21 mouse cellular contexts compared by ENCODE assay signal in genomic region chr1:133019312-133019711, GRCm38 (mm10). TPM values are rescaled to one million over a fixed set of nuclear protein-coding genes. Genes with fewer than 3 reads are reported as not detected.
A peak's percentile ranks its signal among the peaks of the same experiment; 100 is the strongest.
DNase-seq lines count a peak whose midpoint lies in the region; ATAC-seq and TF ChIP-seq lines count a peak whose summit lies in the region.
"Had no signal": no experiment of that assay in that cellular context is flagged by ENCODE, and none has a peak within 500 bp of the region (broad histone marks: within the 10 kb centered on the region; RNA-seq: fewer than 3 reads in every experiment).

No protein-coding gene starts in this region.

- ATAC-seq in heart, embryonic 13.5 days (ENCODE audit: extremely low read depth, insufficient number of reproducible peaks, low FRiP score, low TSS enrichment): no peak
- ATAC-seq: activated CD4-positive, CD25-positive, alpha-beta regulatory T cell, adult 4 months; hindbrain, postnatal 0 days had no signal

- no peak for TF ChIP-seq CTCF in bone marrow macrophage, adult 2 months (IDR thresholded peaks at IDR 0.05; ENCODE audit: low read depth, low read length)

- no peak for DNase-seq in heart, adult 8-10 months (ENCODE audit: low spot score)
- peak; percentile 15 to 33 for DNase-seq in urinary bladder, postnatal 36 days (ENCODE audit: low spot score in 2 of 2)
- DNase-seq in urinary bladder, postnatal 4 days (ENCODE audit: low spot score in 2 of 2): no peak
- DNase-seq in lung, postnatal 14 days: no peak
- DNase-seq in spleen, postnatal 10 days (ENCODE audit: low spot score in 2 of 2): no peak
- DNase-seq: adrenal gland, postnatal 25 days; B cell, adult 2 months; cerebellum, adult 8-10 months; gastrocnemius, postnatal 14 days; heart, postnatal 4 days; kidney, adult 18-20 months; kidney, postnatal 10 days had no signal

- no peaks in the 10 kb centered on the region for H3K27me3 ChIP-seq in heart, embryonic 13.5 days (replicated peaks)
- H3K27me3 ChIP-seq in myocyte (ENCODE audit: control insufficient read depth, insufficient read depth, insufficient read length): no peaks in the 10 kb centered on the region
- H3K27me3 ChIP-seq: embryonic facial prominence, embryonic 13.5 days; heart, embryonic 12.5 days; limb, embryonic 13.5 days; neural tube, embryonic 12.5 days had no signal

- H3ac ChIP-seq in myocyte (ENCODE audit: control insufficient read depth, insufficient read length): no peak overlapping the region

- peaks cover 98% of the 10 kb centered on the region for H3K79me2 ChIP-seq in myocyte (ENCODE audit: control insufficient read depth, insufficient read depth)

- H3K9ac ChIP-seq in heart, embryonic 13.5 days: 0 out of 2 replicates have a peak overlapping the region, but pooled peaks have one; percentile 10
- H3K9ac ChIP-seq: embryonic facial prominence, embryonic 13.5 days; heart, embryonic 12.5 days; limb, embryonic 13.5 days; neural tube, embryonic 12.5 days had no signal

- H3K9me3 ChIP-seq in heart, embryonic 13.5 days: no peaks in the 10 kb centered on the region
- H3K9me3 ChIP-seq: embryonic facial prominence, embryonic 13.5 days; heart, embryonic 12.5 days; limb, embryonic 13.5 days; neural tube, embryonic 12.5 days had no signal

- H3K36me3 ChIP-seq in heart, embryonic 13.5 days: peaks cover 52% of the 10 kb centered on the region
- H3K36me3 ChIP-seq in myocyte (ENCODE audit: control insufficient read depth, insufficient read depth): peaks cover 33% of the 10 kb centered on the region

- no peak overlapping the region for H3K4me2 ChIP-seq in heart, embryonic 13.5 days
- peak overlapping the region; percentile 35 for H3K4me2 ChIP-seq in myocyte (ENCODE audit: low read depth)
- H3K4me2 ChIP-seq: embryonic facial prominence, embryonic 13.5 days; heart, embryonic 12.5 days; limb, embryonic 13.5 days; neural tube, embryonic 12.5 days had no signal

- H3K4me1 ChIP-seq in heart, embryonic 13.5 days: peaks cover 22% of the 10 kb centered on the region
- peaks cover 15% of the 10 kb centered on the region for H3K4me1 ChIP-seq in bone marrow macrophage, adult 2 months (ENCODE audit: control insufficient read depth, insufficient read depth, low read length)

- TF ChIP-seq POLR2A in bone marrow macrophage, adult 2 months (IDR thresholded peaks at IDR 0.05; ENCODE audit: borderline replicate concordance, low read depth, low read length): no peak
- TF ChIP-seq POLR2A in myocyte (IDR thresholded peaks at IDR 0.05; ENCODE audit: insufficient read length, low read depth): no peak

- H3K27ac ChIP-seq in heart, embryonic 13.5 days (replicated peaks): no peak overlapping the region
- H3K27ac ChIP-seq in bone marrow macrophage, adult 2 months (ENCODE audit: insufficient read depth, low read depth, low read length): peak overlapping the region; percentile 90
- H3K27ac ChIP-seq: hindbrain, postnatal 0 days; limb, embryonic 13.5 days; neural tube, embryonic 12.5 days had no signal

- H3K4me3 ChIP-seq in heart, embryonic 13.5 days: no peak overlapping the region
- no peak overlapping the region for H3K4me3 ChIP-seq in bone marrow macrophage, adult 2 months (ENCODE audit: insufficient read depth, low read length)
- H3K4me3 ChIP-seq in myocyte: no peak overlapping the region
- H3K4me3 ChIP-seq: embryonic facial prominence, embryonic 13.5 days; heart, embryonic 12.5 days; limb, embryonic 13.5 days; neural tube, embryonic 12.5 days had no signal

TF ChIP-seq in myocyte, 11 proteins besides CTCF, POLR2A, EP300 and RAD21:
- TF ChIP-seq E2F4 (IDR thresholded peaks at IDR 0.05; ENCODE audit: insufficient read depth) (no peak), USF1 (IDR thresholded peaks at IDR 0.05; ENCODE audit: low read depth) (no peak), TCF12 (IDR thresholded peaks at IDR 0.05; ENCODE audit: insufficient read depth, poor library complexity, severe bottlenecking) (no peak), POLR2AphosphoS2 (IDR thresholded peaks at IDR 0.05; ENCODE audit: insufficient read length, low read depth) (no peak), MYOD1 (IDR thresholded peaks at IDR 0.05; ENCODE audit: control insufficient read depth in 1 of 3, insufficient read length in 2 of 3, low read depth in 2 of 3) (no peak), MAX (IDR thresholded peaks at IDR 0.05; ENCODE audit: low read depth) (no peak), REST (IDR thresholded peaks at IDR 0.05; ENCODE audit: insufficient read depth, insufficient read length) (no peak), SRF (IDR thresholded peaks at IDR 0.05; ENCODE audit: control insufficient read depth, insufficient read length, low read depth) (no peak)
TF ChIP-seq in myocyte: peak in this region for 0.

RNA-seq across cellular contexts. Expression of gene Mdm4, which starts 11.0 kb away (rescaled TPM):
- 19.2 and 23.4 TPM in 2 replicates for polyA plus RNA-seq in heart, embryonic 13.5 days (2015; fragmentation: Nextera tagmentation; extraction: Ambion mirVana)
- 10 to 100 TPM; 19.5 to 30.7 (median 22.6) TPM for total RNA-seq in heart, adult 8-10 months (2022)
- polyA plus RNA-seq in bone marrow macrophage, adult 2 months (2012; ENCODE audit: insufficient read depth, insufficient read length, missing spikeins): 81.8 and 101 TPM in 2 replicates
- 11.5 TPM for polyA plus RNA-seq in myocyte (2012; fragmentation: generic; extraction: Trizol)

RNA-seq across cellular contexts. Expression of gene Pik3c2b, which starts 26.2 kb away (rescaled TPM):
- polyA plus RNA-seq in heart, embryonic 13.5 days (2015; fragmentation: Nextera tagmentation; extraction: Ambion mirVana): 8.5 and 9.5 TPM in 2 replicates
- total RNA-seq in heart, adult 8-10 months (2022): 10 to 100 TPM; 19.2 to 20.8 (median 19.9) TPM
- 0.07 TPM in 1 of 2 replicates, not detected in the other for polyA plus RNA-seq in bone marrow macrophage, adult 2 months (2012; ENCODE audit: insufficient read depth, insufficient read length, missing spikeins)
- polyA plus RNA-seq in myocyte (2012; fragmentation: generic; extraction: Trizol): 1.8 TPM

Comparison
In these comparisons a context has a peak if more than half of its experiments do, and no peak if none do; other contexts are left out.
1. DNase-seq: peak in urinary bladder, postnatal 36 days (2 of 2); none in heart, adult 8-10 months (single experiment), urinary bladder, postnatal 4 days (0 of 2), lung, postnatal 14 days (single experiment) and spleen, postnatal 10 days (0 of 2).